8 mouse cellular contexts compared by ENCODE assay signal in the genomic region with DNA sequence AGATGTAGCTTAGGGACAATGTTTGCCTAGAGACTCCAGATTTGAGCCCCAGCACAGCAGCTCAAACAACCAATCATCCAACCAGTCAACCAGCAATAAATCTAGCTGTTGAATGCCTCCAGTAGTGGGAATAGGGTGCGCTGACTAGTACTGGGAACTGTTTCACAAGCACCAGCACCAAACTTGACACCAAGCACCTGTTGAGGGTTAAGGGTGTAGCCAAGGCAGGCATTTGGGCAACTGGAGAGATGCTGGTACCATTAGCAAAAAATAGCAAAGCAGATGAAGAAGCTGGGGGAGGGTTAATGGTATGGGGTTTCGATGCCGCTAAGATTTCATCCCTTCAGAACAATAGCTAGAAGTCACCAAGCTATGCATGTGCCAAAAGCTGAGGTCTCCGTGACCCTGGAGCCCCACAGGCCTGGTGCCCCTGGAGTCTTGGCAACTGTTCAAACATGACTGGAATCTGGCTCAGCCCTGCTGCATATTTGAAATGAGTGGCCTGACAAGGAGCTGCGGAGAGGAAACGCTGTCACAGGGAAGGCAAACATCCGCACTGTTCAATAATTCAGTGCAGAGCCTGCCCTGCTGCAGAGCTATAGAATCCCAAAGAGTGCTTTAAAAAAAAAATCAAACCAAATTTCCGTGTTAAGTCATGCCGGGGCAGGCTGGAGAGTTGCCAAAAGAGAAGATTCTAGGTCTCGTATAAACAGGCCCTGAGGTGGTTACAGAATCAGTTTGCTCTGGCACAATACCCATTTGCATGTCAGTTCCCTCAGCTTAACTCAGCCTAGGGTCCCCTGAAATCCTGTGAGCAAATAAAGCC.
DNase-seq lines count a peak whose midpoint lies in the region; ATAC-seq and TF ChIP-seq lines count a peak whose summit lies in the region.

No protein-coding gene starts in this region.

- no peaks in the 10 kb centered on the region for H3K36me3 ChIP-seq in hindbrain, embryonic 15.5 days
- no peaks in the 10 kb centered on the region for H3K36me3 ChIP-seq in liver, adult 2 months (ENCODE audit: control insufficient read depth, insufficient read depth, low read length)

- H3K4me2 ChIP-seq in hindbrain, embryonic 15.5 days = peak overlapping the region; percentile 34

- peaks cover 17% of the 10 kb centered on the region for H3K4me1 ChIP-seq in hindbrain, embryonic 15.5 days (replicated peaks)
- peaks cover 4% of the 10 kb centered on the region; the same call in 1 of the 2 replicates for H3K4me1 ChIP-seq in liver, adult 2 months (ENCODE audit: control insufficient read depth, insufficient read depth, low read length)

- no peaks in the 10 kb centered on the region for H3K79me2 ChIP-seq in liver, adult 2 months (ENCODE audit: control insufficient read depth, insufficient read depth, low read length)

- intact Hi-C loops in left cerebral cortex, postnatal 36 days (cut with DNase I) = no loop called here

- peak; percentile 74 for ATAC-seq in hindbrain, embryonic 15.5 days (ENCODE audit: low FRiP score, low read depth)

- H3K27ac ChIP-seq in hindbrain, embryonic 15.5 days (replicated peaks) = peak overlapping the region; percentile 57
- H3K27ac ChIP-seq in liver, adult 2 months (replicated peaks; ENCODE audit: insufficient read depth, low read depth, low read length) = peak overlapping the region; percentile 32; the same call in 1 of the 2 replicates

- no peak for TF ChIP-seq POLR2A in liver, adult 2 months (IDR thresholded peaks at IDR 0.05; ENCODE audit: extremely low read depth, insufficient read depth, low read length)

- DNase-seq in adipocyte (ENCODE audit: low spot score) = peak; percentile 36
- peak; percentile 51 for DNase-seq in cerebellum, adult 9-11 months
- DNase-seq in gastrocnemius, adult 8-10 months (ENCODE audit: low spot score in 2 of 2) = peak; percentile 27 to 39
- peak; percentile 34 for DNase-seq in liver, adult 2 months (ENCODE audit: extremely low read depth, low read depth, low spot score)
- peak; percentile 45 for DNase-seq in neural tube, embryonic 10.5 days (ENCODE audit: extremely low spot score, low spot score)
- no peak for DNase-seq in frontal cortex, postnatal 14 days (ENCODE audit: low spot score in 2 of 2)
- DNase-seq in left cerebral cortex, postnatal 36 days (ENCODE audit: low spot score in 2 of 2) = no peak

- H3K27me3 ChIP-seq in hindbrain, embryonic 15.5 days = no peaks in the 10 kb centered on the region
- no peaks in the 10 kb centered on the region for H3K27me3 ChIP-seq in liver, adult 2 months (ENCODE audit: control insufficient read depth, insufficient read depth, low read length)

- H3K4me3 ChIP-seq in hindbrain, embryonic 15.5 days = no peak overlapping the region
- H3K4me3 ChIP-seq in liver, adult 2 months (ENCODE audit: insufficient read depth, low read depth, low read length) = no peak overlapping the region

- no peaks in the 10 kb centered on the region for H3K9me3 ChIP-seq in hindbrain, embryonic 15.5 days

- no peak overlapping the region for H3K9ac ChIP-seq in hindbrain, embryonic 15.5 days
- no peak overlapping the region for H3K9ac ChIP-seq in liver, adult 2 months (ENCODE audit: low read depth, low read length)

- 8% methylated on average over 10 of the region's 10 CpGs for WGBS in hindbrain, embryonic 15.5 days
- 24% methylated on average over 10 of the region's 10 CpGs for WGBS in liver, adult 2 months

- TF ChIP-seq CTCF in liver, adult 2 months (IDR thresholded peaks at IDR 0.05; ENCODE audit: low read depth, low read length) = no peak

Comparison
In these comparisons a context has a peak if more than half of its experiments do, and no peak if none do; other contexts are left out.
1. DNase-seq: peak in adipocyte (single experiment), cerebellum, adult 9-11 months (single experiment), gastrocnemius, adult 8-10 months (2 of 2), liver, adult 2 months (single experiment) and neural tube, embryonic 10.5 days (single experiment); none in frontal cortex, postnatal 14 days (0 of 2) and left cerebral cortex, postnatal 36 days (0 of 2).